Mouse (Mus musculus) heart, postnatal 0 days (tissue): ENCODE measurements around the gene Mecp2.

Experiments
- CTCF ChIP-seq: IDR thresholded peaks from 2 replicates; pipeline ENCODE4 v1.5.1; 2016; ENCODE audit warnings: antibody characterized with exemption, control low read depth, low read depth
- EP300 ChIP-seq: IDR thresholded peaks from 2 replicates; pipeline ENCODE4 v1.6.1; 2016; ENCODE audit warnings: antibody characterized with exemption, low read depth

DNA sequence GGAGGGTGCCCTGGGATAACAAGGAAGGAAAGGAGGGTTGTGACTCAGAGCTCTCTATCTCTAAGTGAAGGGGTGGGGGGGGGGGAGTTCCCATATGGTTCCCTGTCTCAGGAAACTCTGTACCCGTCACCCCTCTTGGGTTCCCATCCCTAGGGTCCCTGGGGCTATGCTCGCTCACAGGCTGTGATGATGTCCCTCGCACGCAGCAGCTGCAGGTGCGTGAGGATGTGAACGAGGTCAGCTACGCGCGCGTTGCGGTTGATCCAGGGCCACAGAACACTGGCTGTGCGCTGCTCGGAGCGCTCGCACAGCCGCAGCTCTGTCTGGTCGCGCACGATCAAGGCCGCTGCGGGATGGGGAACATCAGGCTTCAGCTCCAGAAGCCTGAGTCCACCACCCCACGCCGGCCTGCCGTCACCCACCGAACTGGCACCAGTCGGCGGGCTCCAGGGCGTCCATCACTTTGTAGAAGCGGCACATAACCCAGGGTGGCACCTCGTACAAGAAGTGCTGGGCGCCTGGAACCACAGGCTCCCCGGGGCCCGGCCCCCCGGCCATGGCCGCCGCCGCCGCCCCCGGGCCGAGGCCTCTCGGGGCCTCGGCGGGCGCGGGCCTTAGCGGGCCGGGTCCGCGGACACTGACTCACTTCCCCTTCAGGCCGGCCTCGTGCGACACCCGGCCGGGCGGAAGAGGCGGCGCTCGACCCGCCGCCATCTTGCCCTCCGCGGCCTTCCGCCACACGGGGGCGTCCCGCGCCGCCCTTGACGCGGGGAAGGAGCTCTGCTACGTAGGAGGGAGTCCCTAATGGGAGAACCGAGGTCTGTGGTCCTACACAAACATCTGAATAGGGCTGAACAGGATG lies 111.7 kb downstream of the Mecp2 start, which contains the start of gene Irak1:
- peak; percentile 62 for TF ChIP-seq CTCF
- no peak for TF ChIP-seq EP300
